Mouse (Mus musculus): ENCODE results near the gene Crat.
"Not testable (repeated sequence)": the region's sequence is repeated elsewhere in the genome, so short reads cannot be mapped to it uniquely, and the experiment has no call there.

Gene Crat

GRCm38 (mm10) chr2:30440211-30440700, 24.6 kb upstream of the Crat start:
- DNase-seq: no peak

- no peak for DNase-seq
Observed at GRCm38 (mm10) chr2:30439631-30440030, 24.0 kb upstream of the Crat start.

GRCm38 (mm10) chr2:30437791-30438190, 22.2 kb upstream of the Crat start:
- DNase-seq: no peak

GRCm38 (mm10) chr2:30436809-30437208, 21.2 kb upstream of the Crat start:
- no peak for DNase-seq

- no peak for DNase-seq
Observed at GRCm38 (mm10) chr2:30436156-30436545, 20.5 kb upstream of the Crat start.

GRCm38 (mm10) chr2:30435326-30436155, 19.9 kb upstream of the Crat start:
- DNase-seq: peak; percentile 74

- no peak for DNase-seq
Observed at GRCm38 (mm10) chr2:30429156-30429555, 13.5 kb upstream of the Crat start.

GRCm38 (mm10) chr2:30421432-30421831, 5.8 kb upstream of the Crat start:
- no peak for DNase-seq

- DNase-seq: no peak
Observed at GRCm38 (mm10) chr2:30419112-30419511, 3.5 kb upstream of the Crat start.

GRCm38 (mm10) chr2:30418259-30418658, 2.6 kb upstream of the Crat start:
- DNase-seq: no peak

GRCm38 (mm10) chr2:30417595-30418165, 2.1 kb upstream of the Crat start:
- no peak for DNase-seq

GRCm38 (mm10) chr2:30417154-30417553, 1.5 kb upstream of the Crat start:
- not testable (repeated sequence) for DNase-seq

- DNase-seq: no peak
Observed at GRCm38 (mm10) chr2:30416649-30416965, 994 bp upstream of the Crat start.

GRCm38 (mm10) chr2:30415936-30416648, 479 bp upstream of the Crat start, which contains the start of gene Ptpa:
Ptpa (plus strand) TSS chr2:30416039.
- DNase-seq: peak; percentile 95

GRCm38 (mm10) chr2:30414681-30415080, 932 bp downstream of the Crat start:
- no peak for DNase-seq

GRCm38 (mm10) chr2:30414101-30414500, 1.5 kb downstream of the Crat start:
- DNase-seq: no peak

- DNase-seq: peak; percentile 18
Observed at GRCm38 (mm10) chr2:30413038-30413973, 2.3 kb downstream of the Crat start.

GRCm38 (mm10) chr2:30409454-30410176, 6.0 kb downstream of the Crat start:
- DNase-seq: no peak

- DNase-seq: no peak
Observed at GRCm38 (mm10) chr2:30408452-30409100, 7.0 kb downstream of the Crat start.

GRCm38 (mm10) chr2:30407778-30408177, 7.8 kb downstream of the Crat start:
- DNase-seq: no peak

GRCm38 (mm10) chr2:30407221-30407620, 8.4 kb downstream of the Crat start:
- DNase-seq: no peak
